8 mouse cellular contexts compared by ENCODE assay signal in genomic region chr16:91056043-91056821, GRCm38 (mm10). TPM values are rescaled to one million over a fixed set of nuclear protein-coding genes. Genes with fewer than 3 reads are reported as not detected.
DNase-seq lines count a peak whose midpoint lies in the region; ATAC-seq lines count a peak whose summit lies in the region.

No protein-coding gene starts in this region.

- H3K27me3 ChIP-seq in heart, embryonic 12.5 days (replicated peaks), result peaks cover 5% of the 10 kb centered on the region; the same call in 1 of the 2 replicates
- H3K27me3 ChIP-seq in neural tube, embryonic 15.5 days (replicated peaks), result 0 out of 2 replicates have a peak, but pooled peaks cover 2% of the 10 kb centered on the region

- peak overlapping the region; percentile 26 for H3K4me2 ChIP-seq in heart, embryonic 12.5 days
- H3K4me2 ChIP-seq in neural tube, embryonic 15.5 days, result no peak overlapping the region

- H3K4me1 ChIP-seq in heart, embryonic 12.5 days (replicated peaks), result peaks cover 14% of the 10 kb centered on the region
- H3K4me1 ChIP-seq in neural tube, embryonic 15.5 days, result no peaks in the 10 kb centered on the region; the same call in 1 of the 2 replicates

- H3K9me3 ChIP-seq in heart, embryonic 12.5 days (replicated peaks), result no peaks in the 10 kb centered on the region
- H3K9me3 ChIP-seq in neural tube, embryonic 15.5 days (replicated peaks), result no peaks in the 10 kb centered on the region

- H3K4me3 ChIP-seq in heart, embryonic 12.5 days, result no peak overlapping the region
- H3K4me3 ChIP-seq in neural tube, embryonic 15.5 days (replicated peaks), result no peak overlapping the region

- 49% methylated on average over 16 of the region's 16 CpGs for WGBS in heart, embryonic 12.5 days
- WGBS in neural tube, embryonic 15.5 days, result 51% methylated on average over 16 of the region's 16 CpGs

- no peak overlapping the region for H3K9ac ChIP-seq in heart, embryonic 12.5 days
- H3K9ac ChIP-seq in neural tube, embryonic 15.5 days (replicated peaks), result no peak overlapping the region

- no peak for DNase-seq in heart, postnatal 4 days
- peak; percentile 77 to 79 for DNase-seq in CD8-positive naive resting alpha-beta T cell, adult 2 months (ENCODE audit: low read depth in 2 of 2, low spot score in 2 of 2)
- peak; percentile 59 to 61 for DNase-seq in frontal cortex, postnatal 36 days (ENCODE audit: low spot score in 2 of 2)
- peak; percentile 81 for DNase-seq in layer of hippocampus, adult 9-11 months
- DNase-seq in testis, postnatal 10 days (ENCODE audit: low spot score), result peak; percentile 39
- no peak for DNase-seq in ovary, postnatal 10 days (ENCODE audit: low spot score)

- no peaks in the 10 kb centered on the region for H3K36me3 ChIP-seq in heart, embryonic 12.5 days
- no peaks in the 10 kb centered on the region for H3K36me3 ChIP-seq in neural tube, embryonic 15.5 days

- 0 out of 2 replicates have a peak, but pooled peaks have one; percentile 57 for ATAC-seq in heart, embryonic 12.5 days (ENCODE audit: insufficient number of reproducible peaks, low FRiP score)
- no peak for ATAC-seq in neural tube, embryonic 15.5 days (ENCODE audit: low FRiP score)

- peak overlapping the region; percentile 44 for H3K27ac ChIP-seq in heart, embryonic 12.5 days (ENCODE audit: poor library complexity, severe bottlenecking)
- no peak overlapping the region for H3K27ac ChIP-seq in neural tube, embryonic 15.5 days (replicated peaks)

RNA-seq across cellular contexts. Expression of gene Paxbp1, which starts 11.9 kb away (rescaled TPM):
- polyA plus RNA-seq in heart, embryonic 12.5 days (2016; fragmentation: Nextera tagmentation; extraction: Ambion mirVana), result 52.5 and 55.6 TPM in 2 replicates
- total RNA-seq in heart, postnatal 4 days (2021), result 10 to 100 TPM; 31.9 to 36.7 TPM
- polyA plus RNA-seq in neural tube, embryonic 15.5 days (2015; fragmentation: Nextera tagmentation; extraction: Ambion mirVana), result 49.6 and 57.8 TPM in 2 replicates

RNA-seq across cellular contexts. Expression of gene 4932438H23Rik, which starts 38.7 kb away (rescaled TPM):
- 0.17 TPM in 1 of 2 replicates, not detected in the other for polyA plus RNA-seq in heart, embryonic 12.5 days (2016; fragmentation: Nextera tagmentation; extraction: Ambion mirVana)
- total RNA-seq in heart, postnatal 4 days (2021), result under 1 TPM in 1 of 2 experiments, not detected in 1; 0.23 TPM
- 0.18 and 0.33 TPM in 2 replicates for polyA plus RNA-seq in neural tube, embryonic 15.5 days (2015; fragmentation: Nextera tagmentation; extraction: Ambion mirVana)

RNA-seq across cellular contexts. Expression of gene Synj1, which starts 45.1 kb away (rescaled TPM):
- polyA plus RNA-seq in heart, embryonic 12.5 days (2016; fragmentation: Nextera tagmentation; extraction: Ambion mirVana), result 14.9 and 18.3 TPM in 2 replicates
- total RNA-seq in heart, postnatal 4 days (2021), result 10 to 100 TPM; 29.2 to 32.6 TPM
- 40.6 and 46.2 TPM in 2 replicates for polyA plus RNA-seq in neural tube, embryonic 15.5 days (2015; fragmentation: Nextera tagmentation; extraction: Ambion mirVana)

Comparison
In these comparisons a context has a peak if more than half of its experiments do, and no peak if none do; other contexts are left out.
1. DNase-seq: peak in CD8-positive naive resting alpha-beta T cell, adult 2 months (2 of 2), frontal cortex, postnatal 36 days (2 of 2), layer of hippocampus, adult 9-11 months (single experiment) and testis, postnatal 10 days (single experiment); none in heart, postnatal 4 days (single experiment) and ovary, postnatal 10 days (single experiment).